Mouse (Mus musculus) hindbrain, embryonic 16.5 days (tissue): ENCODE measurements around the gene Epha2. TPM values are rescaled to one million over a fixed set of nuclear protein-coding genes. Genes with fewer than 3 reads are reported as not detected.

Experiments
- ATAC-seq: fragments of 200-750 bp; cut with Nextera tagmentation; 2 replicates; pipeline ENCODE4 v1.8.0; 2017; ENCODE audit warnings: moderate TSS enrichment, moderate library complexity
- H3K27ac ChIP-seq: fragments of 300-500 bp; sonication (generic); 2 replicates; pipeline ENCODE4 v1.5.1; 2014; ENCODE audit warnings: low read depth, mild to moderate bottlenecking, control low read depth, low read length, moderate library complexity
- H3K27me3 ChIP-seq: fragments of 300-500 bp; sonication (generic); replicated peaks from 2 replicates; pipeline ENCODE4 v1.6.1; 2014; ENCODE audit warnings: low read length; ENCODE audit not compliant: control insufficient read depth, insufficient read depth
- H3K36me3 ChIP-seq: fragments of 300-500 bp; sonication (generic); 2 replicates; pipeline ENCODE4 v1.6.1; 2014; ENCODE audit warnings: mild to moderate bottlenecking, low read length, moderate library complexity, mixed read lengths; ENCODE audit not compliant: control insufficient read depth, insufficient read depth
- H3K4me1 ChIP-seq: fragments of 300-500 bp; sonication (generic); 2 replicates; pipeline ENCODE4 v1.6.1; 2014; ENCODE audit warnings: low read depth, low read length; ENCODE audit not compliant: control insufficient read depth, insufficient read depth
- H3K4me2 ChIP-seq: fragments of 300-500 bp; sonication (generic); 2 replicates; pipeline ENCODE4 v1.6.1; 2014; ENCODE audit warnings: mild to moderate bottlenecking, low read length, control low read depth, moderate library complexity
- H3K4me3 ChIP-seq: fragments of 300-500 bp; sonication (generic); 2 replicates; pipeline ENCODE4 v1.5.1; 2014; ENCODE audit warnings: mild to moderate bottlenecking, low read length, control low read depth, moderate library complexity
- H3K9ac ChIP-seq: fragments of 300-500 bp; sonication (generic); 2 replicates; pipeline ENCODE4 v1.6.1; 2014; ENCODE audit warnings: low read depth, mild to moderate bottlenecking, control low read depth, low read length, moderate library complexity
- H3K9me3 ChIP-seq: fragments of 300-500 bp; sonication (generic); 2 replicates; pipeline ENCODE4 v1.6.1; 2014; ENCODE audit warnings: mild to moderate bottlenecking, low read length, moderate library complexity; ENCODE audit not compliant: control insufficient read depth
- WGBS: fragments of 180-500 bp; shearing (Covaris S2); extraction: QIAGEN DNeasy Blood & Tissue Kit; methylation state at CpG from one replicate; pipeline ENCODE4 v1.1.7; 2014; 5-methylcytosine and 5-hydroxymethylcytosine counted together
- polyA plus RNA-seq: library from polyadenylated mRNA; unstranded; fragments of >200 nt; fragmentation: Nextera tagmentation; extraction: Ambion mirVana; gene quantifications from 2 replicates; pipeline ENCODE4 v1.2.1, GENCODE M21; 2015

Epha2 gene
- polyA plus RNA-seq, 1 experiment from 2014 or later, result 1.1 TPM

DNA sequence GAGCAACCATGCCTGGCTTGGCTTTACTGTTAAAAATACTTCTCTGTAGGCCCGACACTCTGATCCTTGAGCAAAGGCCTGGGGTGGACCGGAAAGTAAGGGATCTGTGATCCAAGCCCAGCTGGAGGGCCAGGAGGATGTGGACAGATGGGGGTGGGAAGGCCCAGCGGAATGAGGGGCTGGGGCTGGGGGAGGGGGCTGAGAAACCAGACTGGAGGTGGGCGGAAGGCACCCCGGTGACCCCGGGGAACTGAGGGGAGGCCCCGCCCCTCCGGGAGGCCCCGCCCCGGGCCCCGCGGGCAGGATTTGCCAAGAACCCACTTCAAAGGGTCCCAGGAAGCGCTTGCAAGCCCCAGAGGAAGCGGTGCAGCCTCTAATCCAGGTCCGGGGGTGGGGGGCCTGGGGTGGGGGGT, 5.3 kb upstream of the Epha2 start:
- ATAC-seq, result no peak
- H3K27ac ChIP-seq, result no peak overlapping the region
- H3K36me3 ChIP-seq, result no peaks in the 10 kb centered on the region
- H3K9me3 ChIP-seq, result no peaks in the 10 kb centered on the region
- H3K4me2 ChIP-seq, result peak overlapping the region; percentile 15; the same call in 1 of the 2 replicates
- no peak overlapping the region for H3K4me3 ChIP-seq
- H3K9ac ChIP-seq, result no peak overlapping the region
- peaks cover 13% of the 10 kb centered on the region for H3K4me1 ChIP-seq
- peaks cover 9% of the 10 kb centered on the region for H3K27me3 ChIP-seq
- WGBS, result 7% methylated on average over 8 of the region's 15 CpGs

DNA sequence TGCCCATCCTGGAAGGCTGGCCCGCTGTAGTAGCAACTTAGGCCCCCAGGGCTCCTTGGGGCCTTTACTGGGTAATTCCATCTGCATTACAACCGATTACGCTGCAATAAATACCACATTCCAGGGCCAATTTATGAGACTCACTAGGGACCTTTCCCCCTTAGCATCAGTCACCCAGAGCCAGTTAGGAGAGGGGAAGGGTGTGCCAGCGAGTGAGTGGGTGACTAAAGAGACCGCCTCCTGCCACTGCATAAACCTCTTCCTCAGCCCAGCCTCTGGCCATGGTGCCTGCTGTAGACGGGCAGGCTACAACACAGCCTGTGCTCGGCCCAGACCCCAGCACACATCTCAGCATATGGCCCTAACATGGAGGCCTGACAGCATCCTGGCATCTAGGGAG, 3.1 kb upstream of the Epha2 start:
- Histone ChIP-seq H3K9me3 (no peaks in the 10 kb centered on the region), H3K27ac (no peak overlapping the region), H3K4me1 (peaks cover 10% of the 10 kb centered on the region), H3K27me3 (peaks cover 12% of the 10 kb centered on the region), H3K9ac (no peak overlapping the region), H3K4me2 (no peak overlapping the region), H3K4me3 (no peak overlapping the region), H3K36me3 (no peaks in the 10 kb centered on the region)
- no peak for ATAC-seq
- 68% methylated on average over 7 of the region's 7 CpGs for WGBS

DNA sequence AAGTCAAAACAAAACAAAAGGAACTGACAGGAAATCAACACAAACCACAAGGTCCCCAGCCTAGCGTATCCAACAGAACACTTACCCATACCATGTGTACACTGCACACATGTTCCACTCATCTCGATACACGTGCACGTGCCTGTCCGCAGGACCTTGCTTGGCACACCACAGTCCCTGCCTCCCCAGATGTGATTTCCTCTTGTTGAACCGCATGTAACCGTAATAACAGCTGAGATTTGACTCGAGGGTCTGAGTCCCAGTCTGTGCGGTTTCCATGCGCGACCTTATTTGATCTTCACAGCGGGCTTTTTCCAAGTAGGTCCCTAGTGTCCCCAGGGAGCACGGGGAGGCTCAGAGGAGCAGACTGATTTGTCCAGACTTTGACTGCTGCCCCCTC, 1.7 kb upstream of the Epha2 start:
- 64% methylated on average over 13 of the region's 13 CpGs for WGBS
- H3K9me3 ChIP-seq, result no peaks in the 10 kb centered on the region
- no peak overlapping the region for H3K4me2 ChIP-seq
- no peak overlapping the region for H3K4me3 ChIP-seq
- peaks cover 10% of the 10 kb centered on the region for H3K4me1 ChIP-seq
- no peak for ATAC-seq
- H3K27ac ChIP-seq, result no peak overlapping the region
- peaks cover 21% of the 10 kb centered on the region for H3K27me3 ChIP-seq
- no peaks in the 10 kb centered on the region for H3K36me3 ChIP-seq
- H3K9ac ChIP-seq, result no peak overlapping the region

DNA sequence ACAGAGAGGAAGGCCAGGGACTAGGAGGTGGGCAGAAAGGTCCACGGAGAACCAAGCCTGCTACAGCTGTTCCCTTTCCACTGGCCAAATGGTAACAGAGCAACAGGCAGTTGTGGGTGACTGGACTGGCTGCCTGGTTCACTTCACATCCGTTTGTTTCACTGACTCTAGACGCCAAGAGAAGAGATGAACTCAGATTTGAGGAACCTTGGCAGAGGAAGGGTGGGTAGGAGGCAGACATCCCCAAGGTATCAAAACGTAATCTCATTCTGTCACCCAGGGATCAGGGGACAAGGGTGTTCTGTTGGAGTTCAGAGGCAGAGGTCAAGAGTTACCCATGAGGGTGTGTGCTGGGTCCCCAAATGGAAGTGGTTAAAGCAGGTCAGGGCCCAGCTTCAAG, 844 bp upstream of the Epha2 start:
- Histone ChIP-seq H3K9me3 (no peaks in the 10 kb centered on the region), H3K4me2 (no peak overlapping the region), H3K4me1 (peaks cover 10% of the 10 kb centered on the region), H3K27me3 (peaks cover 21% of the 10 kb centered on the region), H3K4me3 (no peak overlapping the region), H3K36me3 (no peaks in the 10 kb centered on the region), H3K9ac (no peak overlapping the region), H3K27ac (no peak overlapping the region)
- WGBS, result 74% methylated on average over 4 of the region's 4 CpGs
- ATAC-seq, result no peak

- WGBS, result under 1% methylated on average over 45 of the region's 51 CpGs
- Histone ChIP-seq H3K4me1 (peaks cover 8% of the 10 kb centered on the region), H3K9me3 (no peaks in the 10 kb centered on the region), H3K4me3 (peak overlapping the region; percentile 70), H3K4me2 (peak overlapping the region; percentile 90), H3K9ac (peak overlapping the region; percentile 66), H3K36me3 (no peaks in the 10 kb centered on the region), H3K27ac (no peak overlapping the region), H3K27me3 (peaks cover 16% of the 10 kb centered on the region)
- peak; percentile 27; the same call in 1 of the 2 replicates for ATAC-seq
These were observed 769 bp downstream of the Epha2 start for GRCm38 (mm10) chr4:141301591-141302427.

DNA sequence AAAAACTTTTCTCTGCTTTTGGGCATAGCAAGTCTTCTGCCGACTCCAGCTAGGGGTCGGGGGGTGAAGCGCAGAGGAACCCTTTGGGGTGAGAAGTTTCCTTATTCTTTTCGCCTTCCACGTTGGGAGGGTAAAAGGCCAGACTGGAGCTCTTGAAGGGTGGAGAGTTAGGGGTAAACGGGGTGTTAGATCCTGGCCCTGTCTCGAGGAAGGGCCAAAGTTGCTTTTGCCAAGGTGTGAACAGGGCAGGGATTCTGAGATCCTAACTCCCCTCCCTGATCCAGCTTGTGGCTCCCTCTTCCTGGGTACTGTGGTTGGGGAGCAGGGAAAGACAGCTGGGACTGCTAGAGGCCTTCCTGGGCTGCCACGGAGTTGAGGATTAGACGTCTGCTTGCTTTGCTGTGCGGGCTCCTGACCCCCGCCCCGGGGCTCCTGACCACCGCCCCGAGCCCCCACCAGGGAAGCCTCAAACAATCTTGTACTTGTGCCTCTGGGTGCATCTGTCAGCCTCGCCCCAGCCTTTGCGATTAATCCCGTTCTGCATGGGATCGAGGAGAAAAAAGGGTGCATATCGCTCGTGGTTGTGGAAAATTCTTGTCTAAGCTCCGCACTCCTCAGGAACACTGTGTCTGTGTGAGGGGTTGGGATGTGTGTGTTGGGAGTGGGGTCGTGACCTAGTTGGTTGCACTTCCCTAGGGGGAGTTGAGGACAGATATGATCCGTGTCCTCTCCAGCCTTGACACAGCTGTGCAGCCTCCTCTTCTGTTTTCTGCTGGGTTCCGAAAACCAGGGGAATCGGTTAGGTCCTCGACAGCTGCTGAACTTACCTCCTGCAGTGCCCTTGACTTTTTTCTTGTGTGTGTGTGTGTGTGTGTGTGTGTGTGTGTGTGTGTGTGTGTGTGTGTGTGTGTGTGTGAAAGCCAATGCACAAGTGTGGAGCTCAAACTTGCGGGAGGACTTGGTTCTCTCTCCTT, 1.7 kb downstream of the Epha2 start:
- ATAC-seq, result no peak
- Histone ChIP-seq H3K9me3 (no peaks in the 10 kb centered on the region), H3K4me2 (peak overlapping the region; percentile 90), H3K27me3 (peaks cover 16% of the 10 kb centered on the region), H3K36me3 (no peaks in the 10 kb centered on the region), H3K4me3 (peak overlapping the region; percentile 70), H3K9ac (no peak overlapping the region), H3K4me1 (peaks cover 8% of the 10 kb centered on the region), H3K27ac (no peak overlapping the region)
- 11% methylated on average over 27 of the region's 27 CpGs for WGBS

DNA sequence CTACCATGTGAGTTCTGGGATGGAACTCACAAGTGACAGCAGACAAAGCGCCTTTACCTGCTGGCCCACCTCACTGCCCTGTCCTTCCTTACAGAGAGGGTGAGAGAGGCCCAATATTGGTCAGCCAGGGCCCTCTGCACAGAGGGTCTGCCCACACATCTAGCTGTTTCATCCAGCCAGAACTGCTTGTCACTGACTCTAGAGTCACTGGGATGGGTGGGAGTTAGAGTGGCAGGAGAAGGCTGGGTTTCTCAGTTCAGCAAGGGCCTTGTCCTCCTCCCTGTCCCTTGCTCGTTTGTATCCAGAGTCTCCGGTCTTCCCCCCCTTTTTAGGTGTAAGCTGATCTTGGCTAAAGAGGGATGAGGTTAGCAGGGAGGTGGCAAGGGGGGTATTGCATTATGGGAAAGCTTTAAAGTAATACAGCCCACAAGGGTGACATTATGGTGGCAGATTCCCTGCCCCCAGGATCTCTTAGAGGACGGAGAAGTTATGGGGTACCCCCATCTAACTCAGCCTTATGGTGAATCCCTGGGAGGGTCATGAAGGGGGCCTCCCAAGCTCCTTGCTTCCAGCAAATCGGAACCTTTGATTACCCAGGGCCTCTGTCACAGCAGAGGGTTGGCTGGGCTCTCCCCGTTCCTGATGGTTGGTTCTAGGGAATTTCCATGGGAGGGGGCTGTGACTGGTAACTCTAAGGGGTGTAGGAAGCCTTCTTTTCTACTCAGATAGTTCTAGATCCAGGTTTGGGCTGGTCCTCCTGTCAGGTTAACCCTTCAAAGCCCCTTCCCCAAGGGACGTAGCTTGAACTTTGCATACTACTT, 2.6 kb downstream of the Epha2 start:
- Histone ChIP-seq H3K9ac (no peak overlapping the region), H3K4me3 (no peak overlapping the region)

GRCm38 (mm10) chr4:141304223-141304611, 3.2 kb downstream of the Epha2 start:
- 80% methylated on average over 4 of the region's 4 CpGs for WGBS
- no peaks in the 10 kb centered on the region for H3K9me3 ChIP-seq
- H3K9ac ChIP-seq, result no peak overlapping the region
- no peak overlapping the region for H3K27ac ChIP-seq
- H3K27me3 ChIP-seq, result peaks cover 16% of the 10 kb centered on the region
- no peaks in the 10 kb centered on the region for H3K36me3 ChIP-seq
- peaks cover 8% of the 10 kb centered on the region for H3K4me1 ChIP-seq
- no peak for ATAC-seq
- H3K4me2 ChIP-seq, result no peak overlapping the region
- no peak overlapping the region for H3K4me3 ChIP-seq

More for the DNA sequence above, 2.6 kb downstream of the Epha2 start:
- 52% methylated on average over 7 of the region's 7 CpGs for whole genome bisulfite sequencing
- Histone ChIP-seq H3K27ac (no peak overlapping the region), H3K36me3 (no peaks in the 10 kb centered on the region), H3K27me3 (peaks cover 16% of the 10 kb centered on the region), H3K4me1 (peaks cover 8% of the 10 kb centered on the region), H3K9me3 (no peaks in the 10 kb centered on the region), H3K4me2 (no peak overlapping the region)
- no peak for ATAC-seq
